Mouse (Mus musculus): ENCODE measurements around the gene Ces2h.

GRCm38 (mm10) chr8:105021954-105022353 lies 21.3 kb downstream of the Ces2h start:
- TF ChIP-seq CEBPB (IDR thresholded peaks at IDR 0.05; ENCODE audit: insufficient read depth, poor library complexity, severe bottlenecking): no peak
- no peak for TF ChIP-seq TCF12 (IDR thresholded peaks at IDR 0.05; ENCODE audit: insufficient read depth, poor library complexity, severe bottlenecking)
- TF ChIP-seq TCF3 (IDR thresholded peaks at IDR 0.05; ENCODE audit: insufficient read length, low read depth): no peak
- no peak for TF ChIP-seq POLR2A (IDR thresholded peaks at IDR 0.05; ENCODE audit: insufficient read length, low read depth)
- no peak for TF ChIP-seq USF1 (IDR thresholded peaks at IDR 0.05; ENCODE audit: low read depth)
- TF ChIP-seq POLR2AphosphoS2 (IDR thresholded peaks at IDR 0.05; ENCODE audit: insufficient read length, low read depth): no peak
- no peak for TF ChIP-seq E2F4 (IDR thresholded peaks at IDR 0.05; ENCODE audit: insufficient read depth)
- no peak for TF ChIP-seq MYOD1 (IDR thresholded peaks at IDR 0.05; ENCODE audit: control insufficient read depth in 1 of 3, insufficient read length in 2 of 3, low read depth in 2 of 3)
- TF ChIP-seq MAX (IDR thresholded peaks at IDR 0.05; ENCODE audit: low read depth): no peak
- TF ChIP-seq REST (IDR thresholded peaks at IDR 0.05; ENCODE audit: insufficient read depth, insufficient read length): no peak
